Mouse (Mus musculus) adrenal gland, postnatal 36 days (tissue): ENCODE results near the gene Zbed6. TPM values are rescaled to one million over a fixed set of nuclear protein-coding genes. Genes with fewer than 3 reads are reported as not detected.
A peak's percentile ranks its signal among the peaks of the same experiment; 100 is the strongest.

Source experiments
- DNase-seq, 2 experiments: peaks; one replicate each; pipeline ENCODE4 v3.0.0; 2021; ENCODE audit warnings: mixed read lengths in 1 of 2
- total RNA-seq, 2 experiments: library from RNA; stranded (reverse); gene quantifications; 2 replicates each; pipeline ENCODE4 v1.2.3; 2021

Zbed6 gene
- total RNA-seq, 2 experiments from 2014 or later, result 9.9 to 11.5 TPM

GRCm38 (mm10) chr1:133663427-133663826, 2.7 kb upstream of the Zbed6 start:
- no peak for DNase-seq

GRCm38 (mm10) chr1:133662941-133663340, 2.3 kb upstream of the Zbed6 start:
- no peak for DNase-seq

GRCm38 (mm10) chr1:133661203-133661933, 683 bp upstream of the Zbed6 start, which contains the start of gene Gm38394:
Gene Gm38394, minus strand, starts transcription at chr1:133661318.
- DNase-seq, result peak; percentile 93 to 94

GRCm38 (mm10) chr1:133658878-133659277, 1.8 kb downstream of the Zbed6 start:
- DNase-seq, result no peak

GRCm38 (mm10) chr1:133656811-133657210, 3.9 kb downstream of the Zbed6 start:
- no peak for DNase-seq

GRCm38 (mm10) chr1:133653033-133653432, 7.7 kb downstream of the Zbed6 start:
- no peak for DNase-seq

GRCm38 (mm10) chr1:133650288-133651055, 10.2 kb downstream of the Zbed6 start:
- no peak for DNase-seq

- no peak for DNase-seq
Measured at GRCm38 (mm10) chr1:133645652-133646051, 15.0 kb downstream of the Zbed6 start.

GRCm38 (mm10) chr1:133641163-133641562, 19.5 kb downstream of the Zbed6 start:
- DNase-seq, result no peak

- no peak for DNase-seq
Measured at GRCm38 (mm10) chr1:133638517-133638916, 22.2 kb downstream of the Zbed6 start.

GRCm38 (mm10) chr1:133632168-133632567, 28.5 kb downstream of the Zbed6 start:
- DNase-seq, result no peak

GRCm38 (mm10) chr1:133625052-133625451, 35.6 kb downstream of the Zbed6 start:
- no peak for DNase-seq

GRCm38 (mm10) chr1:133618311-133618710, 42.4 kb downstream of the Zbed6 start:
- no peak for DNase-seq

GRCm38 (mm10) chr1:133617908-133618307, 42.8 kb downstream of the Zbed6 start:
- no peak for DNase-seq

- no peak for DNase-seq
Measured at GRCm38 (mm10) chr1:133613817-133614216, 46.9 kb downstream of the Zbed6 start.

GRCm38 (mm10) chr1:133611436-133611835, 49.2 kb downstream of the Zbed6 start:
- DNase-seq, result no peak

GRCm38 (mm10) chr1:133610601-133611000, 50.1 kb downstream of the Zbed6 start:
- no peak for DNase-seq

GRCm38 (mm10) chr1:133609771-133610502, 50.7 kb downstream of the Zbed6 start, which contains the start of gene Snrpe:
Gene Snrpe, minus strand, starts transcription at chr1:133610291.
- DNase-seq, result peak; percentile 97 to 98
